Mouse (Mus musculus): ENCODE data around the gene Gatm.

DNA sequence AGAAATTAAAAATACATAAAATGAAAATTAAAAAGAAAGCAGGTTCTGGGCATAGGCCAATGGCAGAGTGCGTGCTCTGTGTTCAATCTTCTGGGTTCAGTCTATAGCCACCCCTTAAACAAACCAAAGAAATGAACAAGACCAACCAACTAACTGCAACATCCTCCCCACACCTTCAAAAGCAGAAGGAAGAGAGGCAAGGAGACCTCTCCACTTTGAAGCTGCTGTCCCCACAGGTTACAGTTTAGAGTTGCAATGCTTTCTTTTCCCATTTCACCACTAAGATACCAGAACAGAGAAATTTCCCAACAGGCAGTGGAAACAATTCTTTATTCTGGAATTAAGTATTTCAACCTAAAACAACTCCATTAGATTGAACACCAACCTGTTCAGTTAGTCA is 48.9 kb downstream of the Gatm start:
- TF ChIP-seq CTCF (IDR thresholded peaks at IDR 0.05; ENCODE audit: borderline replicate concordance, control insufficient read depth, extremely low read depth, insufficient read depth, low read length, poor library complexity) (no peak), POLR2A (IDR thresholded peaks at IDR 0.05; ENCODE audit: control insufficient read depth, extremely low read depth, insufficient read depth, low read length, poor library complexity) (no peak)

All from thymus, adult 2 months (tissue).